Mouse (Mus musculus) kidney, adult 2 months (tissue): ENCODE data around the gene Csrnp1. TPM values are rescaled to one million over a fixed set of nuclear protein-coding genes. Genes with fewer than 3 reads are reported as not detected.

Source experiments
- DNase-seq: peaks from one replicate; pipeline ENCODE4 v3.0.0; 2021
- H3K27ac ChIP-seq: fragments of 200-500 bp; 2 replicates; pipeline ENCODE4 v1.5.1; 2012; ENCODE audit warnings: low read depth, low read length, control low read depth, inconsistent platforms; ENCODE audit not compliant: insufficient read depth
- H3K27me3 ChIP-seq: fragments of 200-500 bp; replicated peaks from 2 replicates; pipeline ENCODE4 v1.6.1; 2012; ENCODE audit warnings: mild to moderate bottlenecking, moderate library complexity, low read length, inconsistent platforms; ENCODE audit not compliant: control insufficient read depth, insufficient read depth
- H3K36me3 ChIP-seq: fragments of 200-500 bp; 2 replicates; pipeline ENCODE4 v1.6.1; 2012; ENCODE audit warnings: mild to moderate bottlenecking, moderate library complexity, low read length, inconsistent platforms; ENCODE audit not compliant: control insufficient read depth, insufficient read depth
- H3K4me1 ChIP-seq: fragments of 200-500 bp; 2 replicates; pipeline ENCODE4 v1.6.1; 2011; ENCODE audit warnings: low read length; ENCODE audit not compliant: control insufficient read depth, insufficient read depth
- H3K4me3 ChIP-seq: fragments of 200-500 bp; 2 replicates; pipeline ENCODE4 v1.5.1; 2011; ENCODE audit warnings: mild to moderate bottlenecking, low read depth, low read length, control low read depth; ENCODE audit not compliant: insufficient read depth
- CTCF ChIP-seq: fragments of 200-500 bp; conservative IDR thresholded peaks from 2 replicates; pipeline ENCODE4 v1.5.1; 2011; ENCODE audit warnings: low read depth, mild to moderate bottlenecking, control low read depth, low read length, moderate library complexity, mixed read lengths; ENCODE audit not compliant: insufficient read depth, insufficient read length
- POLR2A ChIP-seq: fragments of 200-500 bp; IDR thresholded peaks from one replicate; pipeline ENCODE4 v1.6.1; 2011; ENCODE audit warnings: low read depth, low read length, control low read depth
- WGBS: fragments of 180-500 bp; shearing (Covaris S2); methylation state at CpG from one replicate; pipeline ENCODE4 v1.1.7; 2018; 5-methylcytosine and 5-hydroxymethylcytosine counted together
- polyA plus RNA-seq: library from polyadenylated mRNA; depleted of rRNA; stranded (reverse); fragments of >200 nt; gene quantifications from 2 replicates; pipeline ENCODE4 v1.2.3, GENCODE M21; 2012

Csrnp1 gene
- polyA plus RNA-seq, 1 experiment = 14.8 TPM

GRCm38 (mm10) chr9:119970763-119971656 is 13.4 kb downstream of the Csrnp1 start:
- Histone ChIP-seq H3K27ac (peak overlapping the region; percentile 15; the same call in 1 of the 2 replicates), H3K4me1 (peaks cover 21% of the 10 kb centered on the region), H3K36me3 (peaks cover 2% of the 10 kb centered on the region; the same call in 1 of the 2 replicates), H3K4me3 (no peak overlapping the region), H3K27me3 (no peaks in the 10 kb centered on the region)
- TF ChIP-seq CTCF (no peak), POLR2A (no peak)
- 51% methylated on average over 7 of the region's 7 CpGs for WGBS
- DNase-seq = peak; percentile 78

- Histone ChIP-seq H3K27ac (peak overlapping the region; percentile 5; the same call in 1 of the 2 replicates), H3K27me3 (no peaks in the 10 kb centered on the region), H3K4me1 (peaks cover 20% of the 10 kb centered on the region), H3K4me3 (no peak overlapping the region), H3K36me3 (peaks cover 2% of the 10 kb centered on the region; the same call in 1 of the 2 replicates)
- peak; percentile 59 for TF ChIP-seq CTCF
- TF ChIP-seq POLR2A = no peak
- peak; percentile 83 for DNase-seq
- WGBS = 24% methylated on average over 6 of the region's 6 CpGs
These were observed 14.2 kb downstream of the Csrnp1 start for GRCm38 (mm10) chr9:119970221-119970620.

GRCm38 (mm10) chr9:119969811-119970210 is 14.6 kb downstream of the Csrnp1 start:
- DNase-seq = no peak
- no peak for TF ChIP-seq POLR2A
- TF ChIP-seq CTCF = no peak
- 74% methylated on average over 7 of the region's 7 CpGs for WGBS
- Histone ChIP-seq H3K27me3 (no peaks in the 10 kb centered on the region), H3K27ac (peak overlapping the region; percentile 5; the same call in 1 of the 2 replicates), H3K36me3 (peaks cover 2% of the 10 kb centered on the region; the same call in 1 of the 2 replicates), H3K4me3 (no peak overlapping the region), H3K4me1 (peaks cover 16% of the 10 kb centered on the region)

GRCm38 (mm10) chr9:119966221-119966910 is 18.1 kb downstream of the Csrnp1 start:
- TF ChIP-seq POLR2A (no peak), CTCF (no peak)
- Histone ChIP-seq H3K36me3 (no peaks in the 10 kb centered on the region), H3K4me1 (peaks cover 16% of the 10 kb centered on the region), H3K4me3 (no peak overlapping the region), H3K27me3 (no peaks in the 10 kb centered on the region), H3K27ac (no peak overlapping the region)
- 91% methylated on average over 26 of the region's 26 CpGs for WGBS
- peak; percentile 57 for DNase-seq

GRCm38 (mm10) chr9:119965186-119965585 is 19.3 kb downstream of the Csrnp1 start:
- H3K27me3 ChIP-seq = no peaks in the 10 kb centered on the region
- H3K36me3 ChIP-seq = no peaks in the 10 kb centered on the region
- H3K4me1 ChIP-seq = peaks cover 5% of the 10 kb centered on the region; the same call in 1 of the 2 replicates
- TF ChIP-seq CTCF (no peak), POLR2A (no peak)
- peak; percentile 71 for DNase-seq
- WGBS = 57% methylated on average over 3 of the region's 3 CpGs
- H3K4me3 ChIP-seq = no peak overlapping the region
- H3K27ac ChIP-seq = no peak overlapping the region

GRCm38 (mm10) chr9:119964206-119964605 is 20.3 kb downstream of the Csrnp1 start:
- no peak for TF ChIP-seq POLR2A
- no peak for TF ChIP-seq CTCF
- 70% methylated on average over 3 of the region's 3 CpGs for WGBS
- Histone ChIP-seq H3K27me3 (no peaks in the 10 kb centered on the region), H3K36me3 (no peaks in the 10 kb centered on the region), H3K4me1 (no peaks in the 10 kb centered on the region), H3K27ac (peak overlapping the region; percentile 33), H3K4me3 (no peak overlapping the region)
- DNase-seq = peak; percentile 78
